Mouse (Mus musculus): ENCODE measurements around the gene Dnlz.

GRCm38 (mm10) chr2:26299336-26299735 lies 52.6 kb downstream of the Dnlz start:
- TF ChIP-seq CTCF (IDR thresholded peaks at IDR 0.05; ENCODE audit: borderline replicate concordance, control insufficient read depth, extremely low read depth, insufficient read depth, low read length, poor library complexity) (no peak), POLR2A (IDR thresholded peaks at IDR 0.05; ENCODE audit: control insufficient read depth, extremely low read depth, insufficient read depth, low read length, poor library complexity) (no peak)
